Mouse (Mus musculus) heart, postnatal 14 days (tissue): ENCODE data around the gene Rho. TPM values are rescaled to one million over a fixed set of nuclear protein-coding genes. Genes with fewer than 3 reads are reported as not detected.

Experiments
- DNase-seq, 2 experiments: peaks; one replicate each; pipeline ENCODE4 v3.0.0; 2021 to 2022
- intact Hi-C: fragments of 180-260 bp; cut with DNase I; formaldehyde crosslinking; loops from one replicate; pipeline ENCODE4 v1.15.1; 2025
- total RNA-seq, 2 experiments: library from RNA; stranded (reverse); gene quantifications; 2 replicates each; pipeline ENCODE4 v1.2.3; 2021

The Rho gene
- total RNA-seq, 2 experiments from 2014 or later: 0.07 to 0.12 TPM

GRCm38 (mm10) chr6:115971273-115972060 is 39.9 kb downstream of the Rho start:
- intact Hi-C loops: no loop called here
- DNase-seq: no peak

- DNase-seq: no peak
- intact Hi-C loops: no loop called here
Observed at GRCm38 (mm10) chr6:115972083-115972764, 40.7 kb downstream of the Rho start.

DNA sequence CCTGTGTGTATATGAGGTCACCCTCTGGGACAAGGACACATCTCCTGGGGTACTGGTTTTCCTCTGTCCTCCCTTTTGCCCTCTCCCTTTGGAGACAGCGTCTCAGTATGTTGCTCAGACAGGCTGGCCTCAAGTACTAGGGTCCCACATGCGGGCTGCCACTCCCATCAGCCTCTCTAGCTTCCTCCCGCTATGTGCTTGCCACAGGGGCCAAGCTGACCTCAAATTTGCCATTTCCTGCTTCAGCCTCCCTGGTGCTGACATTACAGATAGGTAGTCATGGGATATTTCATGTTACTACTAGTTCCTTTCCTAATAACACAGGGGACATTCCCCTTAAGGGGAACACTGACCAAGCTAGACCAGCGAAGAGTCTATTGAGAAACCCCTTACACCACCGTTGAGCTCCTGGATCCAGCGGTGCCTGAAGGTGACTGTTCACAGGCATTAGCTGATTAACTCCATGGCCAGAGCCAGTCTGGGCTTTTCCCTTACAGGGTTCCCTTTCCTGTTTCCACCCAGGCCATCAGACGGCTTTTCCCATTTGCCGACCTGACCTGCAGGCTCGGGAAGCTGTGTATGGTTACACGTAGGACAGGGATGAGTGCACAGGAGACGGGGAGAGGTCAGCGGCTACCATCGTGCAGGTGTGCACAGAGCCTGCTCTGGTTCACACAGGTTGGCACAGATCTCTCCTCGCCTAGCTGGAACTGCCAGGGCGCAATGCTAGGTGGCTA is 41.8 kb downstream of the Rho start:
- intact Hi-C loops: no loop called here
- DNase-seq: no peak

DNA sequence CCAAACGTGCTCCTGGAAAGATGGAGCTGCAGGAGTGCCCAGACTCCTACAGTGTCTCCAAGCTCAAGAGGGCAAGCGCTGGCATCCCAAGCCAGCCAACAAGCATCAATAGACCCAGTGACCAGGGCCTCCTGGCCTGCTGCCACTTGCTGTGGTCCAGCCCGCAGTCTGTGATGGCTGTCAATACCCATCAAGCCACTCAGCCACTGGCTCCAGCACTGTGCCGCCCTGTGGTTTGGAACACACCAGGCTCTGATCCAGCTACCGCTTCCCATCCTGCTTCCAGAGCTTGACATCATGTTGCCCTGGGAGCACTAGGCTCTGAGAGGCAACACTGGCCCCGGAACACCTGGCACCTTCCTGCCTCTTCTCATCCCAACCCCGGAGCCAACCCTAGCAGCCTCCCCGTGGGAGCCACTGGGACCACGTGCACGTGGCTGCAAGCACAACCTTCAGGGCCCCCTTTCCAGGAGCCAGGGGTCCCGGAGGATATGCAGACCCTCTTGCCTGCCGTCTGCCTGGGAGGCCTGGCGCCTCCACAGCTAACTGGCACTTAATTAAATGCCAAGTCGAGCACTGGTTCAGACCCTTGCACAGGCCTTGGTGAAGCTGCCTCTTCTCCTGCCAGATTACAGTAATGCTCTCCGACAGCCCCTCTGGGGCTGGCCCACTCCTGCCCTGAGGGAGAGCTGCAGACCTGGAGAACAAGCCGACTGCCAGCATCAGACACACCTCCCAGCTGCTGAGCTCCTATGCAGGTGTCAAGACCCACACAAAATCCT is 42.5 kb downstream of the Rho start:
- DNase-seq: no peak
- intact Hi-C loops: no loop called here

DNA sequence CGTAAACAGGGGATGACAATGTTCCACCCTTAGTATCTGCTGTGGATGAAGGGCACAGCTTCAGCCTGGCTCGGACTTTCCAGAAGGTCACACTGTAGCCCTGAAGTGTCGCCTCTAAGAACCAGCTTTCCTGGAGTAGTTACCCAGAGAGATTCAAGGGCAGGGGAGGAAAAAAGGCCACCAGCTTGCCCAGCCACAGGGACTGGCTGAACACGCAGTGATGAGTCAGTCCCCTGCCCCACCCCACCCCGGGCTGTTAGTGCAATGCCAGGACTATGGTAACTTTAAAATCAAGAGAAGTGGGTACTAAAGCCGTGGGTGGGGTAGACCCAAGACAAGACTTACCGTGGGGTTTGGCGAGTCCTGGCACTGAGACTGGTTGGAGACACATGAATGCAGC is 44.1 kb downstream of the Rho start:
- no peak for DNase-seq
- intact Hi-C loops: no loop called here

- intact Hi-C loops: no loop called here
- DNase-seq: no peak
Observed at GRCm38 (mm10) chr6:115977810-115978209, 46.3 kb downstream of the Rho start.

- intact Hi-C loops: no loop called here
- DNase-seq: no peak
Observed at GRCm38 (mm10) chr6:115978596-115978995, 47.0 kb downstream of the Rho start.

DNA sequence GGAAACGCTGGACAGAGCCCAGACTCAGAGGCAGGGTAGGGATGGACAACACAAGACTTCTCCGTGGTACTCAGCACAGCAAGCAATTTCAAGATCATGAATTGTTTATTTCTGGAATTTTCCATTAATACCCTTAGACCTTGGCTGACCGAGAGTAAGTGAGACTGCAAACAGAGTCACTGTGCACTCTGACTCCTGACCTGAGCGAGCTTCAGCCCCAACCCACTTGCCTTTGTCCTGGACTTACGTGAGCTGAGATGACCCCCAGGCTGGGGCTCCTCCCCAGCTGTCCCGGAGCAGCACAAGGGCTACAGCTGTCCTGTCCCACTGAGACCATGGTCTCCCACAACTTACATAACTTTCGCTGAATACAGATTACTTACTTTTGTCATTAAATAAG is 51.3 kb downstream of the Rho start:
- DNase-seq: no peak
- intact Hi-C loops: no loop called here

DNA sequence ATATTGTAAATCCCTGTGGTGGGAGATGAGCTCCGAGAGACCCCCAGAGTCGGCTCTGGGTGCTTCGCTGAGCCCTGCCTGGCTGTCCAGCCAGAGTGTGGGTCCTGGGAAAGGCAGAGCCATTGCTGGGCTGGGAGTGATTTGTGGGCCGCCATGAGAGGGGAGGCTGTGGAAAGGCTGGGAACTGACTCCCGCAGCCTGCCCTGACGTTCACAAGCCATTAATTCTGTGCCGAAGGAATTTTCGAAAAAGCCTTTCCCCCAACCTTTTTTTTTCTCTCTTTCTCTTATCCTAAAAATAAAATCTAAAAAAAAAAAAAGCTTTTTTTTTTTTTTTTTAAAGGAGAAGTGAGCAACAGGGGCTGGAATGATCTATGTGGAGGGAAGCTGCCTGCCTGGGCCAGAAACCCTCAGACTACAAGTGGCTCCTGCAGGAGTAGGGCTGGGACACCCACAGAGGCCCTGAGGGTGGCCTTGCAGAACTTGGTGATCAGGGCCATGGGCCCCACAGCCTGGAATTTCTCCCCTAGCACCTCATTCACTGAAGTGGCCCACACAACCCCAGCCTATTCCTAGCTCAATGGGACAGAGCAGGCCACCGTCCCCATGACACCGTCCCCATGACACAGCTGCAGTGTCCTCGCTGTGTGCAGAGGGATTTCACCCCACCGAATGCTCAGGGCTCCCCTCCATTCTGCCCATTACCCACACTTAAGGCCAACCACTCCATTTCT is 51.9 kb downstream of the Rho start:
- intact Hi-C loops: no loop called here
- no peak for DNase-seq

DNA sequence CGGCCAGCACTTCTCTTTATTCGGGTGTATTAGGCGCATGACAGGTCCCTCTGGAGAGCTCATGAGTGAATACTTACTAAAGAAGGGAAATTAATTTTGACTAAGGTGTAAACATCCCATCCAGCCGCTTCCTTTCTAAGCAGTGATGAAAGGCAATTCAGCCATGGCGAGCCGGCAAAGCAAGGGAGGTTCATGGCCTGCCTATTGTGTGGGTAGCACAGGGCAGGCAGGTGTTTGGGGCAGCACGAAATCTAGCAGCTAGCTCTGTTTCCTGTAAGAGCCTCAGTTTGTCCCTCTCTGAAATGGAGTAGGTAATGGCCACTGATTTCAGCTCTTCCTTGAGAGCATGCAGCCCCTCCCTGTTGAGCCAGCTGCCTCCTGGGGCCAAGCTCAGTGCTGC is 53.0 kb downstream of the Rho start:
- intact Hi-C loops: no loop called here
- no peak for DNase-seq

DNA sequence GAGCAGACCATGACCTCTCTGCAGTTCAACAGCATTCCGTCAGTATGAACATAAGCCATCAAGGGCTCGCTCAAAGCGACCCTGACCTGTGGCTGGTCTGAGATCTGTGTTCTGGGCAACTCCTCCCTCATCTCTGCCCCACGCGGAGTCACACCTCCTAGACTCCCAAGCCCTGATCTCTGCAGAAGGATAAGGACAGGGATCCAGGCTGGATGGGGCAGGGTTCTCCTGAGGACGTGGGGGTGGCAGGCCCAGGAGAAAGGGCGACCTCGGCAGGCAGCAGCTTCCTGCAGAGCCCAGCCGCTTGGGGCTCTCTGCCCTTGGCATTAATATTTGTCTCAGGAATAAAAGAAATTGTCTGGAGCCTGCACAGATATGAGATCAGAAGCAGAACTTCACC is 54.1 kb downstream of the Rho start:
- intact Hi-C loops: no loop called here
- DNase-seq: no peak

DNA sequence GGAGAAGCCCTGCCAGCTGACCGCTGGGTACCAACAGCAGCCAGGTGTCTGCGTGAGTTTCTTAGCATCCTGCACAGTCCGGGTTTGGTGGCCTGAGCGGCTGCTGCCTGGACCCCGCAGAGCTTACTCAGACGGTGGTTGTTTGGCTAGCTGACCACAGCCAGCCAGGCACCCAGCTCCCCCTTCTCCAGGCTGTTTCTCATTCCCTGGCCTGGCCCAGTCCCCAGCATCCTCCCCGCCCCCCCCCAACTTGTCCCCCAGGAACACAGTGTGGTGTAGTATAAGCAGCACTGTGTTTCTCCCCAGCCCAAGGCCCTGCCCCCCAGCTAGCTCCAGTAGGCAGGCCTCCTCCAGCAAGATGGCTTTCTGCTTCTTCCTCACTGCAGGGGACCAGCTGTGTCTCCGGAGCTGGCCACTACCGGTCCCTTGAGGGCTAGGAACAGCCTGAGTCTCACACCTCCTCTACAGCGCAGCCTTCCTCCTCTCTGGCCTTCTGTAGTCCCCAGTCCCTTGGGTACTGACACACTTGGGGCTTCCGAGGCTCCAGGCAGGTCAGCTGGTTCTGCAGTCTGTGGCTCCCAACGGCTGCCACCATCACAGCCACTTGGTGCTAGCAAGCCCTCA is 55.0 kb downstream of the Rho start:
- no peak for DNase-seq
- intact Hi-C loops: no loop called here

GRCm38 (mm10) chr6:115987096-115987747 is 55.7 kb downstream of the Rho start:
- DNase-seq: no peak
- intact Hi-C loops: no loop called here

GRCm38 (mm10) chr6:115989032-115989431 is 57.5 kb downstream of the Rho start:
- DNase-seq: no peak
- intact Hi-C loops: no loop called here

- intact Hi-C loops: loop anchor here (5.0 kb wide), 1 partner anchor 137 kb away; the partner anchor contains the start of genes Ift122 and Mbd4
- DNase-seq: no peak
Observed at GRCm38 (mm10) chr6:115989607-115990006, 58.1 kb downstream of the Rho start.
